Mouse (Mus musculus) embryonic facial prominence, embryonic 14.5 days (tissue): ENCODE results near the gene Inf2. TPM values are rescaled to one million over a fixed set of nuclear protein-coding genes. Genes with fewer than 3 reads are reported as not detected.

Experiments used
- ATAC-seq: fragments of 200-750 bp; cut with Nextera tagmentation; 2 replicates; pipeline ENCODE4 v1.8.0; 2017; ENCODE audit warnings: low read depth, moderate number of reproducible peaks, moderate TSS enrichment
- DNase-seq: peaks from one replicate; pipeline ENCODE4 v3.0.0-alpha.2; 2015; ENCODE audit warnings: low spot score
- H3K27ac ChIP-seq: fragments of 300-500 bp; sonication (generic); replicated peaks from 2 replicates; pipeline ENCODE4 v1.5.1; 2014; ENCODE audit warnings: low read depth, mild to moderate bottlenecking, low read length, moderate library complexity
- H3K27me3 ChIP-seq: fragments of 300-500 bp; sonication (generic); replicated peaks from 2 replicates; pipeline ENCODE4 v1.6.1; 2014; ENCODE audit warnings: low read length; ENCODE audit not compliant: control insufficient read depth, insufficient read depth
- H3K36me3 ChIP-seq: fragments of 300-500 bp; sonication (generic); 2 replicates; pipeline ENCODE4 v1.6.1; 2014; ENCODE audit warnings: low read length, mixed read lengths; ENCODE audit not compliant: control insufficient read depth, insufficient read depth
- H3K4me1 ChIP-seq: fragments of 300-500 bp; sonication (generic); 2 replicates; pipeline ENCODE4 v1.6.1; 2014; ENCODE audit warnings: antibody characterized with exemption, low read length; ENCODE audit not compliant: control insufficient read depth, insufficient read depth
- H3K4me2 ChIP-seq: fragments of 300-500 bp; sonication (generic); 2 replicates; pipeline ENCODE4 v1.6.1; 2014; ENCODE audit warnings: low read depth, mild to moderate bottlenecking, low read length, moderate library complexity, mixed read lengths
- H3K4me3 ChIP-seq: fragments of 300-500 bp; sonication (generic); 2 replicates; pipeline ENCODE4 v1.5.1; 2014; ENCODE audit warnings: low read depth, mild to moderate bottlenecking, low read length
- H3K9ac ChIP-seq: fragments of 300-500 bp; sonication (generic); 2 replicates; pipeline ENCODE4 v1.6.1; 2014; ENCODE audit warnings: low read depth, mild to moderate bottlenecking, low read length, moderate library complexity, mixed read lengths
- H3K9me3 ChIP-seq: fragments of 300-500 bp; sonication (generic); 2 replicates; pipeline ENCODE4 v1.6.1; 2016; ENCODE audit warnings: low read length; ENCODE audit not compliant: control insufficient read depth
- WGBS: fragments of 180-500 bp; shearing (Covaris S2); extraction: QIAGEN DNeasy Blood & Tissue Kit; methylation state at CpG from one replicate; pipeline ENCODE4 v1.1.7; 2014; 5-methylcytosine and 5-hydroxymethylcytosine counted together
- polyA plus RNA-seq: library from polyadenylated mRNA; unstranded; fragments of >200 nt; fragmentation: Nextera tagmentation; extraction: Ambion mirVana; gene quantifications from 2 replicates; pipeline ENCODE4 v1.2.1, GENCODE M21; 2014

Inf2 gene
- polyA plus RNA-seq = 6.4 and 8.1 TPM in 2 replicates

GRCm38 (mm10) chr12:112588426-112589256, at the start of gene Inf2:
Inf2 (plus strand) TSS chr12:112588784.
- ATAC-seq = peak; percentile 92
- Histone ChIP-seq H3K4me3 (peak within 1 kb of the TSS; percentile 67), H3K36me3 (no peaks in the 10 kb centered on the region), H3K4me2 (peak within 1 kb of the TSS; percentile 93), H3K4me1 (peaks cover 24% of the 10 kb centered on the region), H3K9ac (peak within 1 kb of the TSS; percentile 74), H3K27me3 (peaks cover 4% of the 10 kb centered on the region; the same call in 1 of the 2 replicates), H3K9me3 (no peaks in the 10 kb centered on the region), H3K27ac (no peak within 1 kb of the TSS; the same call in 1 of the 2 replicates)
- under 1% methylated on average over 32 of the region's 60 CpGs for WGBS
- DNase-seq = peak; percentile 89

DNA sequence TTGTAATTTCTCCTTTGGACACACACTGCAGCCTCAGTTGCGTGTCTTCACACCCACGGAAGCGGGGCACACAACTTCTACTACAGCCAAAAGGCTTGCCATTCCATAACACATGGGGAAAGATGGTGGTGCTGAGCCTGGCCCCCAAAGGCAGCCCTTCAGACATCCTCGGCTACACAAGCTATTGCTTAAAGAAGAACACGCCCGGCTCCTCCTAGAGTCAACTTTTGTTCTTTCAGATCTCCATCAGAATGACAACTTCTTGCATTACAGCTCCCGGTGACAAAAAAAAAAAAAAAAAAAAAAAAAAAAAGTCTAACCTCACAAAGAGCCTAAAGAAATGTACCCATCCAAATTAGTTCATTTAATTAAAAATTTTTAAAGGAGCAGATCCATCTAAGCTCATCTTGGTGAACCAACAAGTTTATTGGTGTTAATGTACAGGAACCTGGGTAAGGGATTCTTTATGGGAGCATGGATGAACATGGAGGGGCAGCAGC, 49.1 kb upstream of the Inf2 start:
- ATAC-seq (no peak), DNase-seq (no peak)
- Histone ChIP-seq H3K27ac (no peak overlapping the region), H3K36me3 (no peaks in the 10 kb centered on the region), H3K9me3 (no peaks in the 10 kb centered on the region), H3K4me3 (no peak overlapping the region), H3K27me3 (no peaks in the 10 kb centered on the region; the same call in 1 of the 2 replicates), H3K4me1 (no peaks in the 10 kb centered on the region), H3K9ac (no peak overlapping the region), H3K4me2 (no peak overlapping the region)
- 85% methylated on average over 7 of the region's 7 CpGs for WGBS

- ATAC-seq (no peak), DNase-seq (no peak)
- H3K4me1 ChIP-seq = no peaks in the 10 kb centered on the region
- H3K27me3 ChIP-seq = no peaks in the 10 kb centered on the region; the same call in 1 of the 2 replicates
- H3K27ac ChIP-seq = no peak overlapping the region
- no peaks in the 10 kb centered on the region for H3K36me3 ChIP-seq
- WGBS = 82% methylated on average over 12 of the region's 12 CpGs
- H3K9ac ChIP-seq = no peak overlapping the region
- no peak overlapping the region for H3K4me2 ChIP-seq
- no peaks in the 10 kb centered on the region for H3K9me3 ChIP-seq
- H3K4me3 ChIP-seq = no peak overlapping the region
Measured at GRCm38 (mm10) chr12:112540321-112540720, 48.3 kb upstream of the Inf2 start.

DNA sequence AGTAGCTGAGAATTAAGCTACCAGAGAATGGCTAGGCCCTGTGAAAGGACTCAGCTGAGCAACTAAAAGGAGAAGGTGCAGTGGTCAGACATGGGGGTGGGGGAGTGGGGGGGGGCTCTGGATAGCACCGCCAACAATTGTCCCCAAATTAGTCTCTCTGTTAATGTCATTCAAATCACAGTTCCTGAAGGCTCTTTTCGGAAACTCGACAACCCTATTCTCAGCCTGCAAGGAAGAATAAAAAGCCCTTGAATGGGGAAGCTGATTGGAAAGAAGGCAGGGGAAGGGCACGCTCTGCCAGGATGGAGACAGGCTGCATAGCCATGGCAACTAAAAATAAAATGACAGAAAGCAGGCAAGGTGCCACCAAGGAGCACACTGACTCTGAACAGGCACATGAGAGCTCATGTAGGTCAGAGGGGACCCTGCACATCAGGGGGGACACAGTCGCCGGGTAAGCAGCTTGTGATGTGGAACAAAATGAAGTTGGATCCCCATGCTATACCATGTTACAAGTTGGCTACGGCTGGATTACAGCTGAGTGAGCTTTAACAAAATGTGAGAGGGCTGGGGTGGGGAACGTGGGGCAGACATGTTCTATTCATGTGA, 47.0 kb upstream of the Inf2 start:
- no peak overlapping the region for H3K9ac ChIP-seq
- no peak overlapping the region for H3K4me3 ChIP-seq
- H3K4me2 ChIP-seq = no peak overlapping the region
- H3K36me3 ChIP-seq = no peaks in the 10 kb centered on the region
- ATAC-seq = no peak
- no peaks in the 10 kb centered on the region; the same call in 1 of the 2 replicates for H3K27me3 ChIP-seq
- 56% methylated on average over 8 of the region's 8 CpGs for WGBS
- no peak for DNase-seq
- H3K4me1 ChIP-seq = no peaks in the 10 kb centered on the region
- no peak overlapping the region for H3K27ac ChIP-seq
- no peaks in the 10 kb centered on the region for H3K9me3 ChIP-seq

DNA sequence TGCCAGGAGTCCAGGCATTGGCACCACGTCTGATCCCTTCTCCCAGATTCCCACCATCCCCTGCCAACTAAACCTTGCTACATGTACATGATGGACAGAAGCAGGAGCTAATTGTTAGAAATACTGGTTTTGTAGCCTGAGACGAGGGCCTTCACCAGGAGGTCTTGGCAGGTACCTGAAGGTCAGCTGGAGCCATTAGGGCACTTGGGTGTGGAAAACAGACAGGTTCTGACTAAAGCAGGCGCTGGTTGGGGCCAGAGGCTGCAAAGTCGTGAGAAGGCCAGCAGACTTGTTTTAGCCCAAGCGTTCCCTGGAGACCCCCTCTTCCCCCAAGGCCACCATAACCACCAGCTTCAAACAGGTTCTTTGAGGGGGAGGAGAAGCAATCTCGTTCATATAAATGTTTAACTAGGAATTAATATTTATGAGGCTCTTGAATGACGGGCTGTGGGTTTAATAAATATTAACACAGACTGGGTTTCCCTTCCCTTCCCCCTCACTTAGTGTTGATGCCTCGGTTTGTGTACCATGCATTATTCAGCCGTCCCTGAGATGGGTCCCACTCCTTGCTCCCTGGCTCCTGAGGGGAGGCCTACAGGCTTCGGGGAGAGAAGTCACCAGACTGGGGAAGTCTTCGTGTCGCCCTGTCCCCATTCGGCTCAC, 46.2 kb upstream of the Inf2 start:
- H3K4me2 ChIP-seq = no peak overlapping the region
- H3K36me3 ChIP-seq = no peaks in the 10 kb centered on the region
- no peaks in the 10 kb centered on the region for H3K9me3 ChIP-seq
- no peak overlapping the region for H3K4me3 ChIP-seq
- no peak for DNase-seq
- H3K27me3 ChIP-seq = no peaks in the 10 kb centered on the region; the same call in 1 of the 2 replicates
- WGBS = 59% methylated on average over 13 of the region's 13 CpGs
- H3K27ac ChIP-seq = no peak overlapping the region
- no peaks in the 10 kb centered on the region for H3K4me1 ChIP-seq
- peak overlapping the region; percentile 16; the same call in 1 of the 2 replicates for H3K9ac ChIP-seq
- peak; percentile 35; the same call in 1 of the 2 replicates for ATAC-seq

- H3K4me1 ChIP-seq = no peaks in the 10 kb centered on the region
- DNase-seq (peak; percentile 88), ATAC-seq (peak; percentile 81; the same call in 1 of the 2 replicates)
- H3K27ac ChIP-seq = no peak overlapping the region
- H3K9me3 ChIP-seq = no peaks in the 10 kb centered on the region
- no peak overlapping the region for H3K4me3 ChIP-seq
- H3K4me2 ChIP-seq = no peak overlapping the region
- WGBS = 4% methylated on average over 11 of the region's 11 CpGs
- no peaks in the 10 kb centered on the region for H3K36me3 ChIP-seq
- H3K9ac ChIP-seq = peak overlapping the region; percentile 16; the same call in 1 of the 2 replicates
- no peaks in the 10 kb centered on the region; the same call in 1 of the 2 replicates for H3K27me3 ChIP-seq
Measured at GRCm38 (mm10) chr12:112542920-112543300, 45.7 kb upstream of the Inf2 start.

DNA sequence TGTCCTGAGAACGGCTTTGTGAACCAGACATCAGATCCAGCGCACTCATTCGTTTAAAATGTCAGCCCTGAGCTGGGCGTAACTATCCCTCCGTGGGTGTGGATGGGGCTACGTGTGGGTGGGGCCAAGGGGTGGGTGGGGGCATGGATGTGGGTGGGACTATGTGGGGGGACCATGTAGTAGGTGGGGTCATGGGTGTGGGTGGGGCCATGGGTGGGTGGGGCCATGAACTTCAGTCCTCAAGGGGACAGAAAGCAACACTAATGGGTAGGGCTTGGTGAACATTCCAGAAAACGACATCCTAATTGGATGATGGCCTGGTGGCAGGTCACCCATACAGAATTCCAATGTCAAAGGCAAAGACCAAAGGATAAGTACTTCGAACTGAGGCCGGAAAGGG, 44.6 kb upstream of the Inf2 start:
- H3K36me3 ChIP-seq = no peaks in the 10 kb centered on the region
- no peaks in the 10 kb centered on the region for H3K9me3 ChIP-seq
- no peak overlapping the region for H3K27ac ChIP-seq
- H3K4me1 ChIP-seq = no peaks in the 10 kb centered on the region
- ATAC-seq = no peak
- DNase-seq = no peak
- WGBS = 73% methylated on average over 9 of the region's 9 CpGs
- H3K9ac ChIP-seq = no peak overlapping the region
- no peak overlapping the region for H3K4me3 ChIP-seq
- H3K4me2 ChIP-seq = no peak overlapping the region
- no peaks in the 10 kb centered on the region; the same call in 1 of the 2 replicates for H3K27me3 ChIP-seq

DNA sequence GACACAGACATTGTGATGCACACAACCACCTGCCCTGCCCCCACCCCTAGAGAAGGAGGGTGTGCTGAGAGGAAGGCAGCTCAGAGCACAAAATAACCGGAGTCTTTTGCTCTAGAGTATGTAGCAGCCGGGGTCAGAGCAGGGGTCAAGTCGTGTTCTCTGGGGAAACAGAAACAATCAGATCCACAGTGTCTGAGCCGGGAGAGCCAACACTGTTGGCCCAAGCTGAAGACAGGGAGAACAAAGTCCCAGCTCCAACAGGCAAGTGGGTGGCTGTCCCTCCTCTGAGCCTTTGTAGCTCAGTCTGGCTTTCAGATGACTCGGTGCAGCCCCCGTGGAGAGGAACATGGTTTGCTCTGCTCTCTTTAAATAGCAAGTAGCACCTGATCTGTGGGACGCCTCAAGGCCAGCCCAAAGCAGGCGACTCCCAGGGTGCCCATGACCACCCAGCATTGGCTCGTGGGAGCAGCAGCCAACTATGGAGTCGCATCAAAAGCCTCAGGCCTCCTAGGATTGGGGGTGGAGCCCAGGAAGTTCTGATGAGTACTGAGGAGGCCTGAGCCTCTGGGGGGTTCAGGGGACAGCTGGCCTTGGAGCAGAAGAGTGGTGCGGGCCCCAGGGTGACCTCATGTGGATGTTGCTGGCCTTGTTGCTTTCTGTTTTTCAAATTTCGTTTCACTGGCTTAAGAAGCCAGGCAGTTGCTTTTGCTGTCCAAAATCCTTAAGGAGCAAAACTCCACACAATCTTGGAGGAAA, 43.5 kb upstream of the Inf2 start:
- Histone ChIP-seq H3K9me3 (no peaks in the 10 kb centered on the region), H3K36me3 (no peaks in the 10 kb centered on the region), H3K4me1 (no peaks in the 10 kb centered on the region), H3K4me3 (no peak overlapping the region), H3K9ac (peak overlapping the region; percentile 25; the same call in 1 of the 2 replicates), H3K27ac (no peak overlapping the region), H3K27me3 (no peaks in the 10 kb centered on the region; the same call in 1 of the 2 replicates), H3K4me2 (no peak overlapping the region)
- ATAC-seq (no peak), DNase-seq (no peak)
- 19% methylated on average over 12 of the region's 12 CpGs for WGBS
